Mouse (Mus musculus): ENCODE results near the gene Sp2. TPM values are rescaled to one million over a fixed set of nuclear protein-coding genes. Genes with fewer than 3 reads are reported as not detected.

Gene Sp2
- 16.6 and 18.6 TPM in 2 replicates for polyA plus RNA-seq (2015; fragmentation: Nextera tagmentation; extraction: Ambion mirVana)

- no peak for ATAC-seq (ENCODE audit: low FRiP score, low read depth)
- Histone ChIP-seq H3K27me3 (peaks cover 15% of the 10 kb centered on the region), H3K4me3 (no peak within 1 kb of the TSS), H3K4me1 (replicated peaks) (peaks cover 13% of the 10 kb centered on the region), H3K9me3 (no peaks in the 10 kb centered on the region), H3K36me3 (no peaks in the 10 kb centered on the region), H3K9ac (no peak within 1 kb of the TSS), H3K4me2 (peak within 1 kb of the TSS; percentile 27; the same call in 1 of the 2 replicates), H3K27ac (replicated peaks) (no peak within 1 kb of the TSS)
- WGBS: 74% methylated on average over 7 of the region's 7 CpGs
Measured at GRCm38 (mm10) chr11:96982859-96983258, at the start of gene Sp2. Gene Sp2, minus strand, starts transcription at chr11:96982959.

GRCm38 (mm10) chr11:97032499-97032898 lies 49.7 kb upstream of the Sp2 start:
- H3K9me3 ChIP-seq: no peaks in the 10 kb centered on the region
- WGBS: 92% methylated on average over 4 of the region's 4 CpGs
- H3K27ac ChIP-seq (replicated peaks): no peak overlapping the region
- H3K4me1 ChIP-seq (replicated peaks): peaks cover 14% of the 10 kb centered on the region
- H3K4me3 ChIP-seq: no peak overlapping the region
- H3K4me2 ChIP-seq: no peak overlapping the region
- ATAC-seq (ENCODE audit: low FRiP score, low read depth): no peak
- H3K27me3 ChIP-seq: 0 out of 2 replicates have a peak, but pooled peaks cover 2% of the 10 kb centered on the region
- H3K36me3 ChIP-seq: no peaks in the 10 kb centered on the region
- H3K9ac ChIP-seq: no peak overlapping the region

GRCm38 (mm10) chr11:97031977-97032376 lies 49.2 kb upstream of the Sp2 start:
- Histone ChIP-seq H3K4me3 (no peak overlapping the region), H3K9me3 (no peaks in the 10 kb centered on the region), H3K27ac (replicated peaks) (no peak overlapping the region), H3K36me3 (no peaks in the 10 kb centered on the region), H3K9ac (no peak overlapping the region), H3K27me3 (0 out of 2 replicates have a peak, but pooled peaks cover 2% of the 10 kb centered on the region), H3K4me1 (replicated peaks) (peaks cover 14% of the 10 kb centered on the region), H3K4me2 (no peak overlapping the region)
- no peak for ATAC-seq (ENCODE audit: low FRiP score, low read depth)
- 85% methylated on average over 12 of the region's 12 CpGs for WGBS

GRCm38 (mm10) chr11:97030426-97030825 lies 47.7 kb upstream of the Sp2 start:
- no peak for ATAC-seq (ENCODE audit: low FRiP score, low read depth)

GRCm38 (mm10) chr11:97029686-97030417 lies 47.1 kb upstream of the Sp2 start, which contains the start of gene Scrn2:
Gene Scrn2, plus strand, starts transcription at chr11:97029938.
- peak within 1 kb of the TSS; percentile 88 for H3K27ac ChIP-seq (replicated peaks)
- ATAC-seq (ENCODE audit: low FRiP score, low read depth): peak; percentile 88
- 1% methylated on average over 25 of the region's 25 CpGs for WGBS

More at GRCm38 (mm10) chr11:97030426-97030825, 47.7 kb upstream of the Sp2 start:
- H3K9ac ChIP-seq: peak overlapping the region; percentile 84
- no peaks in the 10 kb centered on the region for H3K9me3 ChIP-seq
- H3K27me3 ChIP-seq: 0 out of 2 replicates have a peak, but pooled peaks cover 5% of the 10 kb centered on the region
- no peaks in the 10 kb centered on the region for H3K36me3 ChIP-seq
- H3K4me3 ChIP-seq: peak overlapping the region; percentile 82
- peak overlapping the region; percentile 96 for H3K4me2 ChIP-seq
- peaks cover 19% of the 10 kb centered on the region for H3K4me1 ChIP-seq (replicated peaks)
- 21% methylated on average over 15 of the region's 15 CpGs for WGBS
- H3K27ac ChIP-seq (replicated peaks): peak overlapping the region; percentile 88

GRCm38 (mm10) chr11:97025721-97026344 lies 43.1 kb upstream of the Sp2 start:
- H3K4me1 ChIP-seq (replicated peaks): peaks cover 33% of the 10 kb centered on the region
- H3K36me3 ChIP-seq: no peaks in the 10 kb centered on the region
- H3K4me3 ChIP-seq: peak overlapping the region; percentile 23
- H3K27ac ChIP-seq (replicated peaks): no peak overlapping the region
- H3K9ac ChIP-seq: 0 out of 2 replicates have a peak overlapping the region, but pooled peaks have one; percentile 10
- peak overlapping the region; percentile 51 for H3K4me2 ChIP-seq
- WGBS: 2% methylated on average over 16 of the region's 17 CpGs
- ATAC-seq (ENCODE audit: low FRiP score, low read depth): peak; percentile 43; the same call in 1 of the 2 replicates
- no peaks in the 10 kb centered on the region for H3K9me3 ChIP-seq
- peaks cover 50% of the 10 kb centered on the region for H3K27me3 ChIP-seq

More at GRCm38 (mm10) chr11:97029686-97030417, 47.1 kb upstream of the Sp2 start, which contains the start of gene Scrn2:
- Histone ChIP-seq H3K36me3 (no peaks in the 10 kb centered on the region), H3K4me2 (peak within 1 kb of the TSS; percentile 96), H3K9ac (peak within 1 kb of the TSS; percentile 84), H3K9me3 (no peaks in the 10 kb centered on the region), H3K27me3 (peaks cover 11% of the 10 kb centered on the region; the same call in 1 of the 2 replicates), H3K4me1 (replicated peaks) (peaks cover 19% of the 10 kb centered on the region), H3K4me3 (peak within 1 kb of the TSS; percentile 82)

- H3K27ac ChIP-seq (replicated peaks): no peak overlapping the region
- peaks cover 58% of the 10 kb centered on the region for H3K27me3 ChIP-seq
Measured at GRCm38 (mm10) chr11:97024977-97025376, 42.2 kb upstream of the Sp2 start.

GRCm38 (mm10) chr11:97021873-97022484 lies 39.2 kb upstream of the Sp2 start:
- Histone ChIP-seq H3K9me3 (no peaks in the 10 kb centered on the region), H3K4me1 (replicated peaks) (peaks cover 29% of the 10 kb centered on the region), H3K4me3 (peak overlapping the region; percentile 48), H3K36me3 (no peaks in the 10 kb centered on the region), H3K4me2 (peak overlapping the region; percentile 88), H3K27me3 (peaks cover 82% of the 10 kb centered on the region), H3K9ac (peak overlapping the region; percentile 47; the same call in 1 of the 2 replicates), H3K27ac (replicated peaks) (no peak overlapping the region)
- WGBS: under 1% methylated on average over 50 of the region's 50 CpGs
- ATAC-seq (ENCODE audit: low FRiP score, low read depth): peak; percentile 24; the same call in 1 of the 2 replicates

More at GRCm38 (mm10) chr11:97024977-97025376, 42.2 kb upstream of the Sp2 start:
- peaks cover 25% of the 10 kb centered on the region for H3K4me1 ChIP-seq (replicated peaks)
- no peak overlapping the region for H3K9ac ChIP-seq
- no peak overlapping the region for H3K4me3 ChIP-seq
- ATAC-seq (ENCODE audit: low FRiP score, low read depth): no peak
- H3K9me3 ChIP-seq: no peaks in the 10 kb centered on the region
- H3K4me2 ChIP-seq: no peak overlapping the region
- no peaks in the 10 kb centered on the region for H3K36me3 ChIP-seq
- WGBS: 20% methylated on average over 10 of the region's 10 CpGs

GRCm38 (mm10) chr11:97021121-97021765 lies 38.5 kb upstream of the Sp2 start:
- ATAC-seq (ENCODE audit: low FRiP score, low read depth): no peak
- H3K36me3 ChIP-seq: no peaks in the 10 kb centered on the region
- under 1% methylated on average over 27 of the region's 27 CpGs for WGBS
- no peak overlapping the region for H3K27ac ChIP-seq (replicated peaks)
- peaks cover 29% of the 10 kb centered on the region for H3K4me1 ChIP-seq (replicated peaks)
- H3K9ac ChIP-seq: no peak overlapping the region
- peaks cover 89% of the 10 kb centered on the region for H3K27me3 ChIP-seq
- H3K4me3 ChIP-seq: peak overlapping the region; percentile 48
- H3K4me2 ChIP-seq: peak overlapping the region; percentile 88
- no peaks in the 10 kb centered on the region for H3K9me3 ChIP-seq

- 3% methylated on average over 13 of the region's 13 CpGs for WGBS
- no peak overlapping the region for H3K4me2 ChIP-seq
- H3K36me3 ChIP-seq: no peaks in the 10 kb centered on the region
- peaks cover 24% of the 10 kb centered on the region for H3K4me1 ChIP-seq (replicated peaks)
- H3K27me3 ChIP-seq: peaks cover 92% of the 10 kb centered on the region
- H3K9ac ChIP-seq: no peak overlapping the region
- no peak overlapping the region for H3K27ac ChIP-seq (replicated peaks)
- H3K9me3 ChIP-seq: no peaks in the 10 kb centered on the region
- ATAC-seq (ENCODE audit: low FRiP score, low read depth): no peak
- peak overlapping the region; percentile 20; the same call in 1 of the 2 replicates for H3K4me3 ChIP-seq
Measured at GRCm38 (mm10) chr11:97019345-97019708, 36.6 kb upstream of the Sp2 start.

GRCm38 (mm10) chr11:97018583-97019344 lies 36.0 kb upstream of the Sp2 start:
- under 1% methylated on average over 53 of the region's 68 CpGs for WGBS

More at GRCm38 (mm10) chr11:97018583-97019344, 36.0 kb upstream of the Sp2 start:
- Histone ChIP-seq H3K9me3 (no peaks in the 10 kb centered on the region), H3K4me2 (peak overlapping the region; percentile 53), H3K27me3 (peaks cover 88% of the 10 kb centered on the region), H3K9ac (no peak overlapping the region), H3K4me1 (replicated peaks) (peaks cover 24% of the 10 kb centered on the region), H3K4me3 (peak overlapping the region; percentile 20), H3K27ac (replicated peaks) (no peak overlapping the region), H3K36me3 (no peaks in the 10 kb centered on the region)
- no peak for ATAC-seq (ENCODE audit: low FRiP score, low read depth)

Data from hindbrain, embryonic 15.5 days (tissue).